Mouse (Mus musculus) hindlimb bud, embryonic 11.5 days (tissue): Measurements from ENCODE around the gene Uba52.

Experiments used
- DNase-seq: peaks from one replicate; pipeline ENCODE4 v3.0.0-alpha.2; 2012; ENCODE audit warnings: low read depth, low spot score; ENCODE audit errors: extremely low spot score

Gene Uba52

GRCm38 (mm10) chr8:70460199-70460598 lies 50.4 kb downstream of the Uba52 start:
- no peak for DNase-seq

DNA sequence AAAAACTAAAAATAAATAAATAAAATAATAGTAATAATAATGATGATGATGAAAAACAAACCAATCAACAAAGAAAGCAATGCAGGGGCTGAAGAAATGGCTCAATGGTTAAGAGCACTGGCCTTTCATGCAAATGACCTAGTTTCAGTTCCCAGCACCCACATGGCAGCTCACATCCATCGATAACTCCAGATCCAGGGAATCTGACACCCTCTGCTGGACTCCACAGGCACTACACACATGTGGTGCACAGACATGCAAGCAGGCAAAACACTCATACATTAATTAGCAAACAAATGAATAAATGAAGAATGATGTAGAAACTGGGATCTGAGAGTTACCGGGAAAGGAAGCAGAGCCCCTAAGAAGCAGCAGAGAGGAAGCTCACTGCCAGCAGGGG lies 51.0 kb downstream of the Uba52 start:
- DNase-seq = no peak

DNA sequence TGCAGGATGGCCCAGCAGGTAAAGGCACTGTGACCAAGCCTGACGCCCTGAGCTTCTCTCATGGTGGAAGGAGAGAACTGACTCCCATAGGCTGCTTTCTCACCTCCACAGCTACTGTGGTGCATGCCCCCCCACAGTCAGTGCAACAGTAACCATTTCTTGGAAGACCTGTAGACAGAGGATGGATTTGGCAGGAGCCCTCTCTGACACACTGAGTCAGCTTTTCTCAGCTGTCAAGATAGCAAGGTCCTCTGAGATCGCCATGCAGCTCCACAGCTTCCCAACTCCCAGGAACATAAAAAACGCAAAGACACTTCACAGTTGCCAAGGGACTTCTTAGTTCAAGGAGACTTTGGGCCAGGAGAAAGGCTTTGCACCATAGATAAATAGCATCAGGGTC lies 52.1 kb downstream of the Uba52 start:
- no peak for DNase-seq
